ENCODE assay signal across 7 mouse cellular contexts in the genomic region with DNA sequence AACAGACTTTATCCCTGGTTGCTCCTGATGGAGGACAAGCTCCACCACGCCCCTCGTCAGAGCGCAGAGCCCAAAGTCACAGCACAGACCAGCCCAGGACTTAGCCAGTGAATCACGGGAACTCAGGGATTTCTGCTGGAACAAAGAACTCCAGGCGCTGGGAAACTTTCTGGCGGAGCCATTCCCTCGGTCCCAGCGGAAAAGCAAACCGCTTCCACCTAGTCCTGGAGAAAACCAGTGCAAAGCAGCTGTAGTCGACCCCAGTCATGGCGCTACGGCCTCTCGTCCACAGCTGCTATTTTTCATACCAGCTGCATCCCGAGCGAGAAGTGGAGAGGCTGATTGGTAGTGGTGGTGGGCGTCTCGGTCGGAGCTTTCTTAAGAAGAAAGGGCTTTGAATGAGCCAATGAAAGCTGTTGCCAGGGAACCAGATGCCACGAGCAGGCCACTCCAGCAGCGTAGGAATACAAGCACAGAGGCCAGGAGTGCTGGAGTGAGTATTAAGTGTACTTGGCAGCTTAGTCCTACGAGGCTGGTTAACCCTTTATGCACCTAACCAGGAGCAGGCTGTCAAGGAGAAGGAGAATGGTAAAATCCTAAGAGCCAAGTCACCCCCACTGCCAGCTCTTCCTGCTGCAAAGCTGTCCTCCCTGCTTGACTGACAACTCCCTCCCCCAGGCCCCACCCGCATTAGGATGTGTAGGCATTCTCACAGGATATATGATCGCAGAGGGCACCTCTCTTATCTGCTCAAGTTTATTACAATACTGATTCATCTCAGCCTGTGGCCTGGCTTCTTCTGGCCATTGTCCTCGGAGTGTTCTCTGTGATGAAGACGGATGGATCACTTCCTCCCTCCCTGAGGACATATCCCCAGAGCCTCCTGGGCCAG. TPM values are rescaled to one million over a fixed set of nuclear protein-coding genes. Genes with fewer than 3 reads are reported as not detected.
DNase-seq lines count a peak whose midpoint lies in the region; ATAC-seq lines count a peak whose summit lies in the region.

A gene (plus strand): TSS at position 239 of the 892 bp plus-strand sequence.

- peak within 1 kb of the TSS; percentile 54 for H3K9ac ChIP-seq in forebrain, embryonic 12.5 days
- H3K9ac ChIP-seq in heart, embryonic 12.5 days, result peak within 1 kb of the TSS; percentile 55
- H3K9ac ChIP-seq in limb, embryonic 15.5 days, result 0 out of 2 replicates have a peak within 1 kb of the TSS, but pooled peaks have one; percentile 20
- peak within 1 kb of the TSS; percentile 67 for H3K9ac ChIP-seq in neural tube, embryonic 11.5 days (ENCODE audit: low read length)

- H3K27ac ChIP-seq in forebrain, embryonic 12.5 days, result peak within 1 kb of the TSS; percentile 97
- peak within 1 kb of the TSS; percentile 58; the same call in 1 of the 2 replicates for H3K27ac ChIP-seq in heart, embryonic 12.5 days (ENCODE audit: poor library complexity, severe bottlenecking)
- peak within 1 kb of the TSS; percentile 95 for H3K27ac ChIP-seq in limb, embryonic 15.5 days
- peak within 1 kb of the TSS; percentile 96 for H3K27ac ChIP-seq in neural tube, embryonic 11.5 days (ENCODE audit: low read depth, low read length)

- ATAC-seq in forebrain, embryonic 12.5 days (ENCODE audit: low FRiP score), result peak; percentile 96
- peak; percentile 59 for ATAC-seq in heart, embryonic 12.5 days (ENCODE audit: insufficient number of reproducible peaks, low FRiP score)
- peak; percentile 94 for ATAC-seq in limb, embryonic 15.5 days (ENCODE audit: insufficient number of reproducible peaks, low FRiP score, low TSS enrichment, low read depth)
- peak; percentile 93 for ATAC-seq in neural tube, embryonic 11.5 days (ENCODE audit: insufficient read depth, low FRiP score, low TSS enrichment)

- 3% methylated on average over 25 of the region's 25 CpGs for WGBS in forebrain, embryonic 12.5 days
- 5% methylated on average over 25 of the region's 25 CpGs for WGBS in heart, embryonic 12.5 days
- WGBS in limb, embryonic 15.5 days, result 7% methylated on average over 25 of the region's 25 CpGs
- 1% methylated on average over 25 of the region's 25 CpGs for WGBS in neural tube, embryonic 11.5 days

- peak within 1 kb of the TSS; percentile 38 for H3K4me3 ChIP-seq in forebrain, embryonic 12.5 days (replicated peaks)
- peak within 1 kb of the TSS; percentile 47 for H3K4me3 ChIP-seq in heart, embryonic 12.5 days
- H3K4me3 ChIP-seq in limb, embryonic 15.5 days, result peak within 1 kb of the TSS; percentile 39
- H3K4me3 ChIP-seq in neural tube, embryonic 11.5 days (ENCODE audit: low read depth, low read length), result peak within 1 kb of the TSS; percentile 28

- DNase-seq in brain, embryonic 18.5 days (ENCODE audit: low read depth, low spot score), result peak; percentile 83
- DNase-seq in kidney, postnatal 10 days, result peak; percentile 56
- DNase-seq in neural tube, embryonic 11.5 days (ENCODE audit: low spot score), result peak; percentile 86
- DNase-seq in urinary bladder, postnatal 36 days (ENCODE audit: low spot score in 2 of 2), result peak; percentile 20 to 38

- peaks cover 18% of the 10 kb centered on the region for H3K27me3 ChIP-seq in forebrain, embryonic 12.5 days
- H3K27me3 ChIP-seq in heart, embryonic 12.5 days (replicated peaks), result no peaks in the 10 kb centered on the region
- H3K27me3 ChIP-seq in limb, embryonic 15.5 days, result no peaks in the 10 kb centered on the region
- no peaks in the 10 kb centered on the region for H3K27me3 ChIP-seq in neural tube, embryonic 11.5 days (ENCODE audit: control insufficient read depth, insufficient read depth, low read length)

- no peaks in the 10 kb centered on the region for H3K36me3 ChIP-seq in forebrain, embryonic 12.5 days (replicated peaks)
- no peaks in the 10 kb centered on the region for H3K36me3 ChIP-seq in heart, embryonic 12.5 days
- no peaks in the 10 kb centered on the region for H3K36me3 ChIP-seq in limb, embryonic 15.5 days
- no peaks in the 10 kb centered on the region for H3K36me3 ChIP-seq in neural tube, embryonic 11.5 days (ENCODE audit: control insufficient read depth, insufficient read depth, low read length)

- peak within 1 kb of the TSS; percentile 59 for H3K4me2 ChIP-seq in forebrain, embryonic 12.5 days
- peak within 1 kb of the TSS; percentile 77 for H3K4me2 ChIP-seq in heart, embryonic 12.5 days
- peak within 1 kb of the TSS; percentile 56 for H3K4me2 ChIP-seq in limb, embryonic 15.5 days
- H3K4me2 ChIP-seq in neural tube, embryonic 11.5 days (ENCODE audit: low read depth), result peak within 1 kb of the TSS; percentile 53

- H3K4me1 ChIP-seq in forebrain, embryonic 12.5 days, result peaks cover 44% of the 10 kb centered on the region
- H3K4me1 ChIP-seq in heart, embryonic 12.5 days (replicated peaks), result peaks cover 23% of the 10 kb centered on the region
- peaks cover 36% of the 10 kb centered on the region for H3K4me1 ChIP-seq in limb, embryonic 15.5 days
- peaks cover 44% of the 10 kb centered on the region for H3K4me1 ChIP-seq in neural tube, embryonic 11.5 days (ENCODE audit: control insufficient read depth, insufficient read depth, low read length)

- no peaks in the 10 kb centered on the region for H3K9me3 ChIP-seq in forebrain, embryonic 12.5 days
- no peaks in the 10 kb centered on the region for H3K9me3 ChIP-seq in heart, embryonic 12.5 days (replicated peaks)
- H3K9me3 ChIP-seq in limb, embryonic 15.5 days, result no peaks in the 10 kb centered on the region
- no peaks in the 10 kb centered on the region for H3K9me3 ChIP-seq in neural tube, embryonic 11.5 days (ENCODE audit: control insufficient read depth, low read length)

RNA-seq across cellular contexts. Expression of the gene that starts here (rescaled TPM):
- 1.1 and 1.3 TPM in 2 replicates for polyA plus RNA-seq in forebrain, embryonic 12.5 days (2016; fragmentation: Nextera tagmentation; extraction: Ambion mirVana)
- polyA plus RNA-seq in heart, embryonic 12.5 days (2016; fragmentation: Nextera tagmentation; extraction: Ambion mirVana), result 0.15 TPM in 1 of 2 replicates, not detected in the other
- 1.9 and 2.4 TPM in 2 replicates for polyA plus RNA-seq in limb, embryonic 15.5 days (2015; fragmentation: Nextera tagmentation; extraction: Ambion mirVana)
- polyA plus RNA-seq in neural tube, embryonic 11.5 days (2014; fragmentation: Nextera tagmentation; extraction: Ambion mirVana), result 4.0 and 4.4 TPM in 2 replicates

Comparison
In these comparisons a context has a peak if more than half of its experiments do, and no peak if none do; other contexts are left out.
1. Peak in every context shown above with its lines: DNase-seq, ATAC-seq, H3K4me3 ChIP-seq and H3K27ac ChIP-seq.
2. Peak in ATAC-seq, H3K4me3 ChIP-seq, H3K27ac ChIP-seq, H3K9ac ChIP-seq and H3K4me2 ChIP-seq in heart, embryonic 12.5 days; RNA of the gene not detected or under 1 TPM.
3. DNase-seq: peak in every context shown above with its lines; median percentile 86 in neural tube, embryonic 11.5 days; 83 in brain, embryonic 18.5 days; 56 in kidney, postnatal 10 days; 29 in urinary bladder, postnatal 36 days.